Mouse (Mus musculus) stomach, postnatal 0 days (tissue): ENCODE measurements at regions not wholly inside any gene's neighbourhood (a gene's known extent, or its start where the extent isn't known, plus 50 kb on each side); places are given as distances from the start of the nearest gene placed in this dataset.

Experiments
- ATAC-seq: fragments of 200-750 bp; cut with Nextera tagmentation; 2 replicates; pipeline ENCODE4 v1.8.0; 2017; ENCODE audit not compliant: low FRiP score, low TSS enrichment
- DNase-seq: peaks from one replicate; pipeline ENCODE4 v3.0.0-alpha.2; 2016; ENCODE audit warnings: low spot score
- H3K27ac ChIP-seq: fragments of 300-500 bp; sonication (generic); replicated peaks from 2 replicates; pipeline ENCODE4 v1.5.1; 2014; ENCODE audit warnings: mild to moderate bottlenecking, control low read depth
- H3K27me3 ChIP-seq: fragments of 300-500 bp; sonication (generic); 2 replicates; pipeline ENCODE4 v1.6.1; 2014; ENCODE audit warnings: low read length; ENCODE audit not compliant: control insufficient read depth, insufficient read depth
- H3K36me3 ChIP-seq: fragments of 300-500 bp; sonication (generic); 2 replicates; pipeline ENCODE4 v1.6.1; 2014; ENCODE audit warnings: low read length, mixed read lengths; ENCODE audit not compliant: control insufficient read depth, insufficient read depth
- H3K4me1 ChIP-seq: fragments of 300-500 bp; sonication (generic); replicated peaks from 2 replicates; pipeline ENCODE4 v1.6.1; 2014; ENCODE audit warnings: antibody characterized with exemption; ENCODE audit not compliant: control insufficient read depth, insufficient read depth
- H3K4me2 ChIP-seq: fragments of 300-500 bp; sonication (generic); replicated peaks from 2 replicates; pipeline ENCODE4 v1.6.1; 2014; ENCODE audit warnings: low read depth, mild to moderate bottlenecking, control low read depth, moderate library complexity
- H3K4me3 ChIP-seq: fragments of 300-500 bp; sonication (generic); 2 replicates; pipeline ENCODE4 v1.5.1; 2014; ENCODE audit warnings: low read depth, low read length, control low read depth
- H3K9ac ChIP-seq: fragments of 300-500 bp; sonication (generic); 2 replicates; pipeline ENCODE4 v1.6.1; 2014; ENCODE audit warnings: mild to moderate bottlenecking, low read length, control low read depth, mixed read lengths
- H3K9me3 ChIP-seq: fragments of 300-500 bp; sonication (generic); 2 replicates; pipeline ENCODE4 v1.6.1; 2016; ENCODE audit warnings: low read length; ENCODE audit not compliant: control insufficient read depth
- CTCF ChIP-seq: IDR thresholded peaks from 2 replicates; pipeline ENCODE4 v1.5.1; 2016; ENCODE audit warnings: antibody characterized with exemption, low read depth, mild to moderate bottlenecking, moderate library complexity
- EP300 ChIP-seq: optimal IDR thresholded peaks from 2 replicates; pipeline ENCODE3; 2016; ENCODE audit warnings: antibody characterized with exemption
- WGBS: fragments of 180-500 bp; shearing (Covaris S2); extraction: QIAGEN DNeasy Blood & Tissue Kit; methylation state at CpG from one replicate; pipeline ENCODE4 v1.1.7; 2014; 5-methylcytosine and 5-hydroxymethylcytosine counted together

- Histone ChIP-seq H3K27me3 (no peaks in the 10 kb centered on the region), H3K4me1 (no peaks in the 10 kb centered on the region), H3K27ac (no peak overlapping the region), H3K4me3 (no peak overlapping the region), H3K9ac (no peak overlapping the region), H3K4me2 (no peak overlapping the region), H3K9me3 (no peaks in the 10 kb centered on the region), H3K36me3 (no peaks in the 10 kb centered on the region)
- whole genome bisulfite sequencing: 98% methylated on average over 2 of the region's 2 CpGs
- DNase-seq: no peak
- ATAC-seq: no peak
- TF ChIP-seq EP300 (no peak), CTCF (no peak)
Observed at GRCm38 (mm10) chr19:23066726-23067125, 74.3 kb upstream of the Klf9 start.

GRCm38 (mm10) chr19:23068600-23068999 lies 72.4 kb upstream of the Klf9 start:
- H3K4me3 ChIP-seq: no peak overlapping the region
- H3K4me1 ChIP-seq: no peaks in the 10 kb centered on the region
- DNase-seq (no peak), ATAC-seq (no peak)
- H3K27me3 ChIP-seq: no peaks in the 10 kb centered on the region
- TF ChIP-seq EP300: no peak
- TF ChIP-seq CTCF: no peak
- no peaks in the 10 kb centered on the region for H3K9me3 ChIP-seq
- H3K36me3 ChIP-seq: no peaks in the 10 kb centered on the region
- H3K4me2 ChIP-seq: no peak overlapping the region
- whole genome bisulfite sequencing: 60% methylated on average over 3 of the region's 3 CpGs
- no peak overlapping the region for H3K9ac ChIP-seq
- no peak overlapping the region for H3K27ac ChIP-seq

GRCm38 (mm10) chr19:23069656-23070055 lies 71.4 kb upstream of the Klf9 start:
- whole genome bisulfite sequencing: 75% methylated on average over 1 of the region's 1 CpGs
- Histone ChIP-seq H3K27ac (no peak overlapping the region), H3K36me3 (no peaks in the 10 kb centered on the region), H3K27me3 (no peaks in the 10 kb centered on the region), H3K4me2 (no peak overlapping the region), H3K9me3 (no peaks in the 10 kb centered on the region), H3K4me3 (no peak overlapping the region), H3K4me1 (no peaks in the 10 kb centered on the region), H3K9ac (no peak overlapping the region)
- ATAC-seq (no peak), DNase-seq (no peak)
- no peak for TF ChIP-seq EP300
- TF ChIP-seq CTCF: no peak

- no peak for ATAC-seq
- no peak overlapping the region for H3K4me3 ChIP-seq
- no peaks in the 10 kb centered on the region for H3K4me1 ChIP-seq
- no peak for TF ChIP-seq EP300
- no peak for TF ChIP-seq CTCF
- H3K9me3 ChIP-seq: no peaks in the 10 kb centered on the region
- no peaks in the 10 kb centered on the region for H3K27me3 ChIP-seq
- H3K4me2 ChIP-seq: no peak overlapping the region
- no peak overlapping the region for H3K9ac ChIP-seq
- no peak for DNase-seq
- WGBS: 82% methylated on average over 1 of the region's 1 CpGs
- H3K27ac ChIP-seq: no peak overlapping the region
- H3K36me3 ChIP-seq: no peaks in the 10 kb centered on the region
Observed at GRCm38 (mm10) chr19:23071000-23071399, 70.0 kb upstream of the Klf9 start.

GRCm38 (mm10) chr19:23074602-23075570 lies 66.1 kb upstream of the Klf9 start:
- WGBS: 88% methylated on average over 14 of the region's 14 CpGs
- DNase-seq (no peak), ATAC-seq (no peak)
- H3K27ac ChIP-seq: no peak overlapping the region
- H3K4me2 ChIP-seq: no peak overlapping the region
- H3K36me3 ChIP-seq: no peaks in the 10 kb centered on the region
- H3K4me1 ChIP-seq: no peaks in the 10 kb centered on the region
- TF ChIP-seq EP300 (no peak), CTCF (no peak)
- no peak overlapping the region for H3K4me3 ChIP-seq
- no peak overlapping the region for H3K9ac ChIP-seq
- H3K9me3 ChIP-seq: no peaks in the 10 kb centered on the region
- no peaks in the 10 kb centered on the region for H3K27me3 ChIP-seq

GRCm38 (mm10) chr19:23075790-23076189 lies 65.2 kb upstream of the Klf9 start:
- Histone ChIP-seq H3K9me3 (no peaks in the 10 kb centered on the region), H3K4me2 (no peak overlapping the region), H3K4me1 (no peaks in the 10 kb centered on the region), H3K9ac (no peak overlapping the region), H3K27me3 (no peaks in the 10 kb centered on the region), H3K27ac (no peak overlapping the region), H3K36me3 (no peaks in the 10 kb centered on the region), H3K4me3 (no peak overlapping the region)
- WGBS: 31% methylated on average over 5 of the region's 5 CpGs
- DNase-seq (no peak), ATAC-seq (peak; percentile 54; the same call in 1 of the 2 replicates)
- TF ChIP-seq CTCF: no peak
- no peak for TF ChIP-seq EP300
